In genomic region chr9:9196046-9196445, GRCm38 (mm10) we compare ENCODE assay signal across 26 mouse cellular contexts. TPM values are rescaled to one million over a fixed set of nuclear protein-coding genes. Genes with fewer than 3 reads are reported as not detected.
A peak's percentile ranks its signal among the peaks of the same experiment; 100 is the strongest.
DNase-seq lines count a peak whose midpoint lies in the region; ATAC-seq and TF ChIP-seq lines count a peak whose summit lies in the region.
"Had no signal": no experiment of that assay in that cellular context is flagged by ENCODE, and none has a peak within 500 bp of the region (broad histone marks: within the 10 kb centered on the region; RNA-seq: fewer than 3 reads in every experiment).

No protein-coding gene starts in this region.

- H3K9ac ChIP-seq in midbrain, postnatal 0 days (replicated peaks; ENCODE audit: low read length, poor library complexity, severe bottlenecking), result no peak overlapping the region
- no peak overlapping the region for H3K9ac ChIP-seq in midbrain, embryonic 16.5 days (ENCODE audit: low read depth, low read length)
- H3K9ac ChIP-seq: embryonic facial prominence, embryonic 12.5 days; forebrain, embryonic 13.5 days; heart, embryonic 15.5 days; hindbrain, embryonic 15.5 days; liver, embryonic 15.5 days; lung, embryonic 15.5 days had no signal

- no peak for TF ChIP-seq POLR2A in brain, embryonic 14.5 days (IDR thresholded peaks at IDR 0.05; ENCODE audit: borderline replicate concordance, extremely low read depth, insufficient read depth, insufficient read length, poor library complexity, severe bottlenecking)

- no peaks in the 10 kb centered on the region for H3K4me1 ChIP-seq in midbrain, postnatal 0 days (ENCODE audit: insufficient read depth, low read length)
- no peaks in the 10 kb centered on the region; the same call in 1 of the 2 replicates for H3K4me1 ChIP-seq in midbrain, embryonic 16.5 days (ENCODE audit: control insufficient read depth, insufficient read depth, low read length)
- H3K4me1 ChIP-seq: heart, embryonic 15.5 days; hindbrain, embryonic 15.5 days; megakaryocyte, embryonic 14.5 days had no signal

- H3K36me3 ChIP-seq in midbrain, postnatal 0 days (ENCODE audit: insufficient read depth, low read length), result no peaks in the 10 kb centered on the region
- H3K36me3 ChIP-seq in midbrain, embryonic 16.5 days (ENCODE audit: control insufficient read depth, insufficient read depth, low read length), result no peaks in the 10 kb centered on the region
- H3K36me3 ChIP-seq: embryonic facial prominence, embryonic 12.5 days; heart, embryonic 15.5 days; hindbrain, embryonic 15.5 days; liver, embryonic 15.5 days; lung, embryonic 15.5 days had no signal

- TF ChIP-seq CTCF in midbrain, postnatal 0 days (IDR thresholded peaks at IDR 0.05), result no peak
- no peak for TF ChIP-seq CTCF in brain, embryonic 14.5 days (IDR thresholded peaks at IDR 0.05; ENCODE audit: borderline replicate concordance, extremely low read depth, insufficient read depth, insufficient read length)

- no peak overlapping the region for H3K27ac ChIP-seq in midbrain, postnatal 0 days (ENCODE audit: low read depth, low read length)
- H3K27ac ChIP-seq in midbrain, embryonic 16.5 days (ENCODE audit: low read length), result no peak overlapping the region
- H3K27ac ChIP-seq: embryonic facial prominence, embryonic 12.5 days; forebrain, embryonic 13.5 days; heart, embryonic 15.5 days; hindbrain, embryonic 15.5 days; kidney, postnatal 0 days; liver, embryonic 15.5 days; lung, embryonic 15.5 days had no signal

- H3K27me3 ChIP-seq in midbrain, postnatal 0 days (ENCODE audit: insufficient read depth, low read length), result no peaks in the 10 kb centered on the region
- no peaks in the 10 kb centered on the region for H3K27me3 ChIP-seq in midbrain, embryonic 16.5 days (ENCODE audit: control insufficient read depth, insufficient read depth, low read depth, low read length)
- H3K27me3 ChIP-seq: embryonic facial prominence, embryonic 12.5 days; forebrain, embryonic 13.5 days; heart, embryonic 15.5 days; hindbrain, embryonic 15.5 days; liver, embryonic 15.5 days; lung, embryonic 15.5 days; megakaryocyte, embryonic 14.5 days had no signal

- no peaks in the 10 kb centered on the region for H3K9me3 ChIP-seq in midbrain, postnatal 0 days (ENCODE audit: low read length)
- no peaks in the 10 kb centered on the region for H3K9me3 ChIP-seq in midbrain, embryonic 16.5 days (replicated peaks; ENCODE audit: control insufficient read depth, low read length, poor library complexity, severe bottlenecking)
- H3K9me3 ChIP-seq: embryonic facial prominence, embryonic 12.5 days; forebrain, embryonic 13.5 days; heart, embryonic 15.5 days; hindbrain, embryonic 15.5 days; liver, embryonic 15.5 days; lung, embryonic 15.5 days; megakaryocyte, embryonic 14.5 days had no signal

- no peak overlapping the region for H3K4me3 ChIP-seq in midbrain, postnatal 0 days (ENCODE audit: low read depth, low read length)
- H3K4me3 ChIP-seq in midbrain, embryonic 16.5 days (ENCODE audit: low read depth, low read length), result no peak overlapping the region
- H3K4me3 ChIP-seq: embryonic facial prominence, embryonic 12.5 days; erythroblast, embryonic 14.5 days; forebrain, embryonic 13.5 days; heart, embryonic 15.5 days; hindbrain, embryonic 15.5 days; liver, embryonic 15.5 days; lung, embryonic 15.5 days; megakaryocyte, embryonic 14.5 days had no signal

- ATAC-seq in midbrain, postnatal 0 days (ENCODE audit: low FRiP score), result no peak
- no peak for ATAC-seq in midbrain, embryonic 16.5 days
- ATAC-seq: forebrain, embryonic 13.5 days; intestine, embryonic 16.5 days had no signal

- H3K4me2 ChIP-seq in midbrain, postnatal 0 days (ENCODE audit: low read depth, low read length, poor library complexity, severe bottlenecking), result no peak overlapping the region
- no peak overlapping the region for H3K4me2 ChIP-seq in midbrain, embryonic 16.5 days (ENCODE audit: low read length)
- H3K4me2 ChIP-seq: embryonic facial prominence, embryonic 12.5 days; forebrain, embryonic 13.5 days; heart, embryonic 15.5 days; hindbrain, embryonic 15.5 days; liver, embryonic 15.5 days; lung, embryonic 15.5 days had no signal

- peak; percentile 4 to 12 for DNase-seq in cerebellum, postnatal 14 days
- no peak for DNase-seq in cerebellum, postnatal 36 days
- peak; percentile 24 for DNase-seq in kidney, postnatal 14 days
- DNase-seq in kidney, postnatal 4 days, result no peak
- peak; percentile 28 for DNase-seq in midbrain, postnatal 0 days (ENCODE audit: low spot score)
- DNase-seq in brain, embryonic 14.5 days (ENCODE audit: low read depth), result peak; percentile 41
- no peak for DNase-seq in natural killer cell, adult 2 months (ENCODE audit: low spot score in 2 of 2)
- DNase-seq: adrenal gland, postnatal 25 days; cerebellum, adult 11 months; cerebellum, adult 9-11 months; heart, postnatal 36 days; lung, postnatal 36 days; right cerebral cortex, adult 18-20 months; spleen, adult 18-20 months had no signal

RNA-seq across cellular contexts. Expression of gene Arhgap42, which starts 42.9 kb away (rescaled TPM):
- 9.0 and 11.2 TPM in 2 replicates for total RNA-seq in midbrain, postnatal 0 days (2014; rRNA removed)
- polyA plus RNA-seq in midbrain, postnatal 0 days (2015; fragmentation: Nextera tagmentation; extraction: Ambion mirVana), result 11.3 and 11.7 TPM in 2 replicates
- polyA plus RNA-seq in midbrain, embryonic 16.5 days (2015; fragmentation: Nextera tagmentation; extraction: Ambion mirVana), result 14.7 and 17.3 TPM in 2 replicates
- 7.4 and 9.7 TPM in 2 replicates for polyA plus RNA-seq in brain, embryonic 14.5 days (2012; rRNA removed)
- total RNA-seq: monocyte, adult 5-6 weeks had no signal

Comparison
In these comparisons a context has a peak if more than half of its experiments do, and no peak if none do; other contexts are left out.
1. DNase-seq: peak in cerebellum, postnatal 14 days (2 of 2), kidney, postnatal 14 days (single experiment), midbrain, postnatal 0 days (single experiment) and brain, embryonic 14.5 days (single experiment); none in cerebellum, postnatal 36 days (0 of 2), kidney, postnatal 4 days (0 of 2) and natural killer cell, adult 2 months (0 of 2).